Mouse (Mus musculus) spleen, adult 18-20 months (tissue): ENCODE results near the gene Marcks.
A peak's percentile ranks its signal among the peaks of the same experiment; 100 is the strongest.

ENCODE experiments used
- DNase-seq, 2 experiments: peaks; one replicate each; pipeline ENCODE4 v3.0.0; 2022; ENCODE audit warnings: mixed read lengths in 2 of 2

The Marcks gene

GRCm38 (mm10) chr10:37138778-37139442, at the start of gene Marcks:
Marcks (minus strand) TSS chr10:37138920.
- DNase-seq: peak; percentile 72 to 84

GRCm38 (mm10) chr10:37177071-37177470, 38.4 kb upstream of the Marcks start:
- no peak for DNase-seq

GRCm38 (mm10) chr10:37172416-37172950, 33.8 kb upstream of the Marcks start:
- no peak for DNase-seq

GRCm38 (mm10) chr10:37171711-37172415, 33.1 kb upstream of the Marcks start:
- no peak for DNase-seq

- no peak for DNase-seq
Measured at GRCm38 (mm10) chr10:37170878-37171277, 32.2 kb upstream of the Marcks start.

GRCm38 (mm10) chr10:37170466-37170865, 31.7 kb upstream of the Marcks start:
- DNase-seq: no peak

GRCm38 (mm10) chr10:37167527-37167926, 28.8 kb upstream of the Marcks start:
- no peak for DNase-seq

- no peak for DNase-seq
Measured at GRCm38 (mm10) chr10:37159731-37160130, 21.0 kb upstream of the Marcks start.

GRCm38 (mm10) chr10:37157156-37157555, 18.4 kb upstream of the Marcks start:
- no peak for DNase-seq

GRCm38 (mm10) chr10:37155131-37155530, 16.4 kb upstream of the Marcks start:
- DNase-seq: no peak

- DNase-seq: no peak
Measured at GRCm38 (mm10) chr10:37151539-37152271, 13.0 kb upstream of the Marcks start.

- DNase-seq: no peak
Measured at GRCm38 (mm10) chr10:37148016-37148415, 9.3 kb upstream of the Marcks start.

GRCm38 (mm10) chr10:37145456-37145855, 6.7 kb upstream of the Marcks start:
- no peak for DNase-seq

- DNase-seq: no peak
Measured at GRCm38 (mm10) chr10:37141621-37142020, 2.9 kb upstream of the Marcks start.

GRCm38 (mm10) chr10:37140736-37141451, 2.2 kb upstream of the Marcks start:
- peak; percentile 53 to 58 for DNase-seq

GRCm38 (mm10) chr10:37140166-37140735, 1.5 kb upstream of the Marcks start:
- DNase-seq: peak; percentile 18 to 39

GRCm38 (mm10) chr10:37139443-37140165, 884 bp upstream of the Marcks start:
- DNase-seq: peak; percentile 5 to 38

- DNase-seq: peak; percentile 19 to 48
Measured at GRCm38 (mm10) chr10:37138311-37138731, 399 bp downstream of the Marcks start.

- peak; percentile 36 to 53 for DNase-seq
Measured at GRCm38 (mm10) chr10:37137531-37138310, 999 bp downstream of the Marcks start.

- DNase-seq: peak; percentile 88 to 95
Measured at GRCm38 (mm10) chr10:37136981-37137518, 1.7 kb downstream of the Marcks start.
